Mouse (Mus musculus) adrenal gland, postnatal 14 days (tissue): ENCODE results near the gene Lcn5. TPM values are rescaled to one million over a fixed set of nuclear protein-coding genes. Genes with fewer than 3 reads are reported as not detected.

Source experiments
- DNase-seq: peaks from one replicate; pipeline ENCODE4 v3.0.0; 2021; ENCODE audit warnings: mixed read lengths
- long read RNA-seq, 2 experiments: library from polyadenylated mRNA; stranded (forward); transcript quantifications; one replicate each; pipeline ENCODE4 v2.0.0; 2021
- total RNA-seq: library from RNA; stranded (reverse); gene quantifications from 2 replicates; pipeline ENCODE4 v1.2.3, GENCODE M21; 2021

Lcn5 gene
- not detected in 2 replicates for total RNA-seq
- long read RNA-seq, experiment 1, result 0 reads
- long read RNA-seq, experiment 2, result 0 reads

DNA sequence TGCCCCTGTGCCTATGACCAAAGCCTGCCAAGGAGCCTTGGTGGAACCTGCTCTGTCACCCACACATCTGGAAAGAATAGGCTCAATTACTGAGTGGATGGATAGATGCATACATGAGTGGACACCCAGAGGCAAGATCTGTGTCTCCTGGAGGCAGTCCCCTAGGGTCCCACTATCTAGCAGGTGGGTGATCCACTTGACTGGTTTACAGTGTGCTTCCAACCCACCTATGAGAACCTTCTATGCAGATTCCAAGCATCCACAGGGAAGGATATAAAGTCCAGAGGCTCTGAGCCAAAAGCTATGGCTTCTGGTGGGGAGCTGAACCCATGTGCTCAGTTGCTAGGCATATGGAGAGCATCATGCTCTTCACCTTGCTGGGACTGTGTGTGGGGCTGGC lies at the start of gene Lcn5:
Gene Lcn5 (plus strand): TSS at position 301 of the 400 bp plus-strand sequence.
- no peak for DNase-seq

DNA sequence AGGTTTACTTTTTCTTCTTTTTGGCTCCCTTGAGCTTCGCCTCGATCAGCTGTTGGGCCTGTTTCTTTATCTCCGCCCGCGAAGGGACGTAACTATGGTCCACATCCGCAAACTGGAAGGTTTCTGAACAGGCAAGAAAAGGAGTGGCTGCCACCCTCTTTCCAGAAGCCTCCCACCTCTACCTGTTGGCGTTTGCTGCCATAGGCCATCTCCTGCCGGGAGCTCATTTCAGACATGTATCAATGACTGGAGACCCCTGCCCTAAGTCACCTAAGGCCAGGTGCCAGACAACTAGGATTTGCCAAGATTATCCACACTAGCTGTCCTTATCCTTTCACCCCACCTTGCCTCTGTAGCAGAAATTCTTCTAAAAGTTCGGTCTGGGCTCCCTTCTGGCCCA lies 49.1 kb upstream of the Lcn5 start:
- no peak for DNase-seq

DNA sequence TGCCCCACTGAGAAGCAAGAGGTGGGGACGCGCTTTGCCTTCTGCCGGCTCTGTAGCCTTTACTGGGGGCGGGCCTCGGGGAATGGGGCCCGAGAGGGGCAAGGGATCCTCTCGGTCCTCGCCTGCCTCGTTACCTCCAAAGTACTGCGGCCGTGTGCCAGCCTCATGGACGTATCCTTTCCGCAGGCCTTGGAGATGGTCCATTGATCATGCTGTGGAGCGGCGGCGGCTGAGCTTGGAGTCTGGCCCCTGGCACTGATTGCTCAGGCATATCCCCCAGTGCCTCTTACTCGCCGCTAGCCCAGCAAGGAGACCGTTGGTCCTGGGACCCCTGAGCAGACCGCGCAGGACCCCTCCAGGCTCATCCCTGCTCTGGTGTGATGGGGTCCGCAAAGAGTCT lies 41.4 kb upstream of the Lcn5 start:
- no peak for DNase-seq

DNA sequence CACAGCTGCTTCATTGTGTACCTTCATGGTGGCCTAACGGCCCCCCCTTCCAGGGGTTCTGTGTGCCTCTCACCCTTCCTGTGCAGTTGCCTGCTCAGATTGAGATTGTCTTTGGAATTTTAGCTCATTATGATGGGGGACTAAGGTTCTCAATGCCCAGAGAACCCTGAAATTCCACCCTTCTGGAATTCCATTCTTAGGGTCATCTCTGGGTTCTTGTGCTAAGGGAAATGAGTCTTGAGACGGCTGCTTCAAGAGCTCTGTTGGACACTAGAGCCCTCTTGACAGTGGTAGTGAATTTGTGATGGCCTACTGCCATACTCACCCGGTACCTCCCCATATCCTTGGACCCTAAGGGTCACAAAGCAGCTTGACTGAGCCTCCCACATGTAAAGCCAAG lies 40.2 kb upstream of the Lcn5 start, which contains the start of gene Ccdc183:
Gene Ccdc183 (minus strand): TSS at position 101 of the 400 bp plus-strand sequence.
- DNase-seq, result no peak

DNA sequence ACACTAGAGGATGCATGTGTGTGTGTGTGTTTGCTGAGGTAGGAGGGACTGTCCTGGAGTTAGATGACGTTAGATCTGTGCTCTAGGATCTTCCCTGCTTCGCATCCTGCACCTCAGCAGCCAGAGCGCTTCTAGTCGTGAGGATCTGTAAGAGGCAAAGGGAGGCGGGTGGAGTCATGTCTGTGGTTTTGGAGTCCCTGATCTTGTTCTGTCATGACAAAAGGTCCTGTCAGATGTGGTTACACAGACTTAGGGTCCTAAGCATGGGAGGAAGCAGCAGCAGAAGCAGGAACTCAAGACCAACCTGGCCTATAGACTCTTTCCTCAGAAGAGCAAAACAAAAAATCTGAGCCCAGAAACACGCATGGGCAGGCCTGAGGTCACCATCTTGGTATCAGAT lies 37.4 kb upstream of the Lcn5 start:
- no peak for DNase-seq

DNA sequence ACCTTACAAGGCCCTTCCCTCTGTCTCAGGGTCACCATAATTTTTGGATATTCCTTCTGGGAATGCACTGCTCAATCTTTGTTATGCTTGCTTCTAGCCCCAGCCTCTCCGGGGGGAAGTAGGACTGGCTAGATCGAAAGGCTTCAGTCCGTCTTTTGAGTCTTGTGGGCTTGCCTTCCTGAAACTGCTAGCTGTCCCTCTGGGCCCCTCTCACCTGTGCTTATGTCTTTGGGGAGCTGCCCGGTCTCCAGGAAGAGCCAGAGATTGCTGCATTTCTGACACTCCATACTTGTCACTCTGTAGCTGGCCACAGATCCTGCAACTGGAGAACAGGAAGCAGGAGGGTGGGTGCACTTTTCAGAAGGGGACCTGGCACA lies 36.9 kb upstream of the Lcn5 start:
- DNase-seq, result no peak

DNA sequence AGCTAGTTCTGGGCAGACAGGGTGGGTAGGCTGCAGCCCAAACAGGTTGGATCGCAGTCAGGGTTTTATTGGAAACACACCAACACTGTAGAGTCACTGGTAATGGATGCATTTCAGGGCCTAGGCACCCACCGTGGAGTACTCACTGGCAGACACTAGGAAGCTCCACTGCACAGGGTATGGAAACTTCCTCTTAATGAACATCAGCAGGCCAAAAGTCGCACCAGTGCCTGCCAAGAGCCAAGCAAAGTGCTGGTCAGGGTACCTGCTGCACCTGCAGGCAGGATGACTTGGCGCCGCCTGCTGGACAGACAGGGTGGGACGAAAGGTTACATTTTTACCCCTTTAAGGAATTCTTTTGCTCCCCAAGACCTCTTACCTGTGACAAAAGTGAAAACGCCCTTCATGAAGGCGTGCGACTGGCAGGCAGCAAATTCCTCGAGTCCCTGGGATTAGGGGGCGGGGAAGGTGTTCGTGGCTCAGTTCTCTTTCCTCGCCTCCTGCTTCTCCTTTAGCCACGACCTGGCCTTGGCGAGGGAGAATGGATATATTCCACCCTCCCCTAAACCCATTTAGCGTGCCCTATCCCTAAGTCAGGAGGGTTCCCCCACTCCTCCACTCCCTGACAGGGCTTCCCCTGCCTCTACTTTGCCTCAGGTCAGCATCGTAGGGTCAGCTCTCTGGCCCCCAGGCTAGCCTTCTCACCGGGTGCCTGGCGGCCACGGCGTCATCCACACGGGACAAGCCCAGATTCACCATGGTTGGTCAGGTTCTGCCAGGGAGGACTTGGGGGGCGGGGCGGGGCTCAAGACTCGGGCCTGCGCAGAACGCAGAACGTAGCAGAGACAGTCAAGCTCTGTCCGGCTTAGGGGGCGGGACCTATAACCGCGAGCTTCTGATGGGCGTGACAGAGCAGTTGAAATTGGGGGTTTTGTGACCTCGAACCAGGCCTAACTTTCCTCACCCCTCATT lies 36.2 kb upstream of the Lcn5 start, which contains the start of gene Tmem141:
Gene Tmem141 (minus strand): TSS at position 777 of the 972 bp plus-strand sequence.
- DNase-seq, result peak; percentile 97

DNA sequence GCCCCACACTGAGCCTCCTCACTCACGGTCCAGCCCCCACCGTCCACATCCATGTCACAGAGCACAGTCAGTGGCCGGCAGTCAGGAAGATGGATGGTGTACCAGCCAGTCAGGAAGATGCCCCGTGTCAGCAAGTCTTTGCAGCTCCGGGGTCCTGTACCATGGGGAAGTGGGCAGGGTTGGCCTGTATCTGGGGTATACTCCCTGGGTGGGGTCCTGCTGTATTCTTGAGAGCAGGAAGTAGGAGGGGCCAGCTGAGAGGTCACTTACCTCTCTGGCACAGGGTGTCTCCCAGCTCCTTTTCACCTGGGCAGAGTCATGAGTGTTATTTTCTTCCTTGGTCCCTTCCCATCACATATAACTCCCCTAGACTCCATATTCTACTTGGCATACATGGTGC lies 31.8 kb upstream of the Lcn5 start:
- no peak for DNase-seq

DNA sequence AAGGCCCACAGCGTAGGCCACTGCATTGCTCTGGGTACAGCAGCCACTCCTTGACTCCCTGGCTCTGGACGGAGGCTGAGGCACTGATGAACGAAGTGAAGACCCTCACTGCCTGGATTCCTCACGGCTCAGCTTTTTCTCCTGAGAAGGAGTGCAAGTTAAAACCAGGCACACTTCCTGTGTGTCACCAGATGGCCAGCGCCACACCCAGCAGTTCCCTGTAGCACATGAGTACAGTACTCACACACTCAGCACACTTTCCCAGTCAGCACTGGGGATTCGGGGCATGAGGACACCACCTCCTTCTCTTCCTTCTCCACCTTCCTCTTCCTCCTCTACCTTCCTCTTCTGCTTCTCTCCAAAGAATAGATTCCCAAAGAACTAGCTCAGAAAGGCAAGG lies 29.9 kb upstream of the Lcn5 start, which contains the start of gene Fcna:
Gene Fcna (minus strand): TSS at position 220 of the 400 bp plus-strand sequence.
- no peak for DNase-seq

DNA sequence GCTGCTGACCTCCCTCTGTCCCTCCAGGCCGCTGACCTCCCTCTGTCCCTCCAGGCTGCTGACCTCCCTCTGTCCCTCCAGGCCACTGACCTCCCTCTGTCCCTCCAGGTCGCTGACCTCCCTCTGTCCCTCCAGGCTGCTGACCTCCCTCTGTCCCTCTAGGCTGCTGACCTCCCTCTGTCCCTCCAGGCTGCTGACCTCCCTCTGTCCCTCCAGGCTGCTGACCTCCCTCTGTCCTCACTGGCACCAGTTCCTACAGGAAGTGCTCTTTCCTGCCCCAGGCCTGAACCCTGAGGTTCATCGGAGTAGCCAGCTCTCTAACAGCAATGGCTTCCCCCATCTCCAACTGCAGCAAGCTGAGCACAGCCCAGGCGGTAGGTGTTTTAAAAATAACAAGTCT lies 29.0 kb upstream of the Lcn5 start:
- DNase-seq, result peak; percentile 45

DNA sequence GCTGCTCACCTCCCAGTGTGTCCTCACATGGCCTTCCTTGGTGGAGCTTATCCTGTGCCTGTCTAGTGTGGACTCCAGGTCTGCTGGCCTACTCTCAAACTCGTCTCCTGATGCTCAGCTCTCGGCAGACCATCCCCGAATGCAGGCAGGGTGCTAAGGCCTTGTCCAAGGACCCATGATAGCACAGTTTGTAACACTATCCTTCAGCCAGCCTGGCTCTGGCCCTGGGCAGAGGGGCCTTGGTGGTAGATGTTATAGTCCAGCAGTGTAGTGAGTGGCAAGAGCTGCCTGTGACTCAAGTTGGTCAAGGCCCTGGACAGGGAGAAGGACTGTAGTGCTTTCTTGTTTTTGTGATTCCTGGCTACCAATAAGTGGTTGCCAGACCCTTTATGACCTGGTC lies 24.1 kb upstream of the Lcn5 start:
- peak; percentile 80 for DNase-seq

DNA sequence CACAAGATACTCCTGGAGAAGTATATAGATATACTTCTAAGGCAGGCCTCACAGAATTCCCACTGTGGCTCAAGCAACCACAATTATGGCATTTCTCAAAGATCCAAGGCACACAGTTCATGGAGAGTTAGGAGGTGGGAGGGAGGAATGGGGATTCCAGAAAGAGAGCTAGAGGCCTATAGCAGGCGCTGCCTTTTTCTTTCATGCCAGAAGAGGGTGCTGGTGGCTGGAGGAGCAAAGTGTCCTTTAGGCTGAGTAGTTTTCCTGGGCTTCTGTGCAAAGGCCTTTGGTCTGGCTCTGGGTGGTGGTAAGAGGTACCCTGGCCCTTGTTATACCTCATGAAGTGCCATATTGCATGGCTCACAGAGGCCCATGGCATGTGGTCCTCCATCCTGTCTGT lies 23.7 kb upstream of the Lcn5 start:
- peak; percentile 64 for DNase-seq

DNA sequence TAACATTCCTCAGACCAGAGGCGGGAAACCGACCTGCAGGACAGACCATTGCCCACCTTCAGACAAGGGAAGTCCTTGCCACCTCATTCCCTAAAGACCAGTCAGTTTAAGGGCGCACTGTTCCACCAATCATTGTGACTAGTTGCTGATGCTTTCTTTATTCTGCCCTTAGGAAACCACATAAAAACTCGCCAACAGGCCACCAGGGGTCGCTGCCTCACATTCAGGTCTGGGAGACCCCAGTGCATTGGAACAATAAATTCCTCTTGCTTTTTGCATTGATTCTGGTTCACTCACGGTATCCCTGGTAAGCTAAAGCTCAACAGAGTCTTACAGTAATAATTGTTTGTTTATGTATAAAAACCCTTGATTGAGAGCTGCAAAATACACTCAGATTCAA lies 17.9 kb upstream of the Lcn5 start:
- DNase-seq, result peak; percentile 77

DNA sequence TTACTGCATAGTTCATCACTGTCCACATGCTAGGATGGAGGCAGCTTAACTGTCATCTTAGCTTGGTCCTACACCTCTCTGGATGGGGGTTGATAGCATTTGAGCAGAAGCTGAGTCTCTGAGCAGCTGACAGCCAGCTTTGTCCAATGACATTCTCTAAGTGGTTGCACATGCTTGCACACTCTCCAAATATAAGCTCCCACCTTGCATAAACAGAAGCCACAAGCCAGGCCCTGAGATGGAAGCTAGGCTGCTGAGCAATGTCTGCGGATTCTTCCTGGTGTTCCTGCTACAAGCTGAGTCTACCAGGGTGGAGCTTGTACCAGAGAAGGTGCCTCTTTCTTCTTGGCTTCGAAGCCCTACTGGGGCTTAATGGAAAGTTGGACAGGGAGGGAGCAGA lies 4.8 kb upstream of the Lcn5 start, which contains the start of gene Lcn8:
Gene Lcn8 (plus strand): TSS at position 219 of the 400 bp plus-strand sequence.
- no peak for DNase-seq

DNA sequence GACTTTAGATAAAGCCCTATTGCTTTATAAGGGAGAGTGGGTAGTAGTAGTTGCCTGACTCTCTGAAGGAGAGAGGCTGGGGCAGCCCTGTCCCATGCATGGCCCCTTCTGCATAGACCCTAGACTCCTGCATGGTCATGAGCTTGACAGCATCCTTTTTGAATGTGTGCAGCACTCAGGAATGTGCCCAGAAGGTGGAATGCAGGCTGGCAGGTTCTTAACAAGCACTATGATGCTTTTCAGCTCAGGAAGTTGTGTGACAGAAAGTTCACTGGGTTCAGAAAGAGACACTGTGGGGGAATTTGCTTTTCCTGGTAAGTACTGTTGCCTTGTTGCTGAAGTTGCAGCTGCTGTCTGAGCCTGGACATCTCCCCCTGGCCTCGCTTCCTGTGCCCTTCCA lies 3.2 kb upstream of the Lcn5 start:
- no peak for DNase-seq

DNA sequence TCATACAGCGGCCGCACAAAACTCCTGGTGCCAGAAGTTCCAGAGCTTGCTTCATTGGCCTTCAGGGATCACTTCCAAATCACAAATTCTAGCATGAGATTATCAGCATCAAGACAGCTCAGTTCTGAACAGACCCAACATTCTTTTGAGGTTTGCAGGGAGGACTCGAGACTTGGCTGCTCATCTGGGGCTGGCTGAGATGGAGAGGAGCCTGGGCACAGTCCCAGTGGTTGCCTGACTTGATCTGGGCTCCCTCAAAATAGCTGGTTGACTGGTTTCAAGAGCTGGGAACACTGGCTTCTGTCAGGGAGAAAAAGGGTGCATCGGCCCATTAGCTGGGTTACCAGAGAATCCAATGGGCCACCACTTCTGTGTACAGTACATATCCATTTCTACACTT lies 1.1 kb upstream of the Lcn5 start:
- DNase-seq, result no peak

DNA sequence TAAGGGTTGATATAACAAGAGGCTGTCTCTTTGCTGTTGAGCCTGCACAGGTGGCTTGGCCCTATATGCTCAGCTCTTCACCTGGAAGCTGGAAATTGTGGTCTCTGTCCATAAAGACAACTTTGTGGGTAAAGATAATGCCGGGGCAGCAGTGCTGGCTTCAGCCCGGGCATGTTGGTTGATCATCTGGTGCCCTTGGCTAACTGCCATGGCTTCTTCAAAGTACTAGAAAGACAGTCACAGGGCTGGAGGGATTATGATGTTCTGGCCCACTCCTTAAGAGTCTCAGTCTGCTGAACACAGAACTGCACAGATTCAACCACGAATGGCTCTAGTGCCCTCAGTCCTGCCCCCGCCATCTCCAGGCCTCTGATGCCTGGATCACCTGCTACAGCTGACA lies 506 bp upstream of the Lcn5 start:
- DNase-seq, result peak; percentile 56

DNA sequence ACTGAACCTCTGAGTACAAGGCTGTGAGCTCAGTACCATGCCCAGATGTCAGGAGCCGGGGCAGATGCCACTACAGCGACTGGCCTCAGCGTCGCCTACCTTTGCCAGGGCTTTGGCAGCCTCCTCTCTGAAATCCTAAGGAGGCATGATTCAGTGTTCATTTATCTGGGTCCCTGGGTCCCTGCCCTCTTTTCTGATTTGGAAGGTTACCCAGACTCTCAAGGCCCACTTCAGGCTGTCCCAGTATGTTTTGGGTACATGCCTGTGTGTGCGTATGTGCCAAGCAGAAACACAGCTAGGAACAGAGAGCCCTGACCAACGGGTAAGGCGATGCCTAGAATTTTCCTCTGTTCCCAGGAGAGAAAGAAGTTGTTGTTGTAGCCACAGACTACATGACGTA lies 2.5 kb downstream of the Lcn5 start:
- peak; percentile 23 for DNase-seq

DNA sequence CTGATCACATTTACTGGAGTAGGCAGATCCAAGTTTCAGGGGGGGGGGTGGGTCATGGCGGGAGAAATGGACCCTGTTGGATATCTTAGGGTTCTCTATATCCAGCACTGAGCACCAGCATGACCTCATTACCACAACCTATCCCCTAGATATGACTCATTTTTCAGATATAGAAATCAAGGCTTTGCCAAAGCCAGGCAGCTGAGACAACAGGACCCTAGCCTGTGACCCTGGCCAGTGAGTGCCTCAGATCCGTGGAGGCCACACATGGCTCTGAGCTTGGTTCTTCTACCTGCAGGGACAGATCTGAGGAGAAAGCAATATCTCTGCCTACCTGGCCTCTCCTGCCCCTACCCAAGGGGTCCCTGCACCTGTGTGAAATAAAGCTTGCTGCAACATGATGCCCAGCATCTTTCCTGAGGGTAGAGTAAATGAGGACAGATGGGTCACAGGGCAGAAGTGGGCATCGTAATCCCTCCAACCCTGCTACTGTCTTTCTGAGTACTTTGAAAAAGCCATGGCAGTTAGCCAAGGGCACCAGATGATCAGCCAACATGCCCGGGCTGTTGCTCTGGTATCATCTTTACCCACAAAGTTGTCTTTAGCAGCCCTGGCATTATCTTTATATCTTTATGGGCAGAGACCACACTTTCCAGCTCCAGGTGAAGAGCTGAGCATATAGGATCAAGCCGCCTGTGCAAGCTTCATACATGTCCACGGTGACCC lies 3.7 kb downstream of the Lcn5 start:
- DNase-seq, result peak; percentile 31

DNA sequence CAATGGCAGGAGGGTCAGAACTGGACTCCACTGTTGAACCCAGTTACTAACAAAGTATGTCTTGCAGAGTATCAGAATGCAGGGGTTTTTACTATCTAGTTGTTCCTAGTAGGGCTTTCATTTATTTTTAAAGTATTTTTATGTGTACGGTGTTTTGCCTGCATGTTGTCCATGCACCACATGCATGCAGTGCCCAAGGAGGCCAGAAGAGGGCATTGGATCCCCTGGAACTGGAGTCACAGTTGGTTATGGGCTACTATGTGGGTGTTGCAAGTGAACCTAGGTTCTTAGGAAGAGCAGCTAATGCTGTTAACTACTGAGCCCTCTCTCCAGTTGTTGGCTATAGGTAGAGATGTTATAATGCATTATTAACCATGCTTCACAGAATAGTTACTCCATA lies 5.8 kb downstream of the Lcn5 start:
- peak; percentile 89 for DNase-seq

DNA sequence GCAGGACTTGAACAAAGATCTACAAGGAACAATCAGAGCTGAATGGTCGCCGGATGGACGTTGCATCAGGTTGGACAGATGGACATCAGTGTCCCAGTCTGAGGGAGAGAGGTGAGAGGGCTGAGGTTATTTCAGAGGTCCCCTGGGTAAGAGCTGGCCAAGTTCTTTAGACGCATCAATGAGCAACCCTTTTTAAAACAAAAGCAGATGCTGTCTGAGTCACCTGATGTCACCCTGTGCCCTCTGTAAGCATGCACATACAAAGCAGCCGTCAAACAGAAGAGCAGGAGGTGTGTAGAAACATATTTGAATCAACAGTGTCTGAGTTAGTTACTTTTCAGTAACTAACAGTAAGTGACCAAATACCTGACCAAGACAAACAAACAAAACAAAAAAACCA lies 6.4 kb downstream of the Lcn5 start:
- DNase-seq, result no peak

DNA sequence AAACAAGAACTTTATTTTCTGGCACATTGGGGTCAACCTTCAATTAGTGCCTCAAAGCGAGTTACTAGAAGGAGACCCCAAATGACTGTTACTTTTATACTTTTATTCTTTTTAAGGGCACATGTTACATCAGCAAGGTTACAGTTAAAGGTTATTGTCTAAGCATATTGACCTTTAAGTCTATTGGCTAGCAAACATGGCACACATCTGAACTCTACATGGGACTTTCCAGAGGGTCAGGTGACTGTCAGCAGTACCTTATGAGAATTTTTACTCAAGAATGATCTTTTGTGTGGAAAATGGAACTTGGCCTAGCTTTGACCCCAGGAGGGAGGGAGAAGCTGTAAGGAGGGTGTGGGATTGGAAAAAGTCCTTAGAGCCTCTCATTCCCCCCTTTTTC lies 8.8 kb downstream of the Lcn5 start:
- DNase-seq, result no peak

DNA sequence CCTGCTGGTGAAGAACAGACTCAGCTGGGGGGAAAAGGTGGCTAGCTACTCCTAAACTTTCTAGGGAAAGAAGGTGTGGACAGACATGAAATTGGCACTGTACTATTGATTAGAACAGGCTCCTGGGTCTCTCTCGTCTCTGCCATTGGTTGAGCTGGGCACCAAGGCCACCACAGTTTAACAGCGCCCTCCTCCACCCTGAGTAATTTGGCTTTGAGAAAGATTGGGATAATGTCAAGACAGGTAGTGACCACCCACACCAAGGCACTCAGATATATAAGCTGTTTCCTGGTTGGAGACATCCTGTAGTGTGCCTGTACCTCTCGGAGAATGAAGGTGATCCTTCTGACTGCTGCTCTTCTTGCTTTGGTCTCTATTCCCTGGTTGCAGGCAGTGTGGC lies 18.7 kb downstream of the Lcn5 start, which contains the start of gene Lcn6:
Gene Lcn6 (plus strand): TSS at position 301 of the 400 bp plus-strand sequence.
- DNase-seq, result no peak
